25 mouse cellular contexts compared by ENCODE assay signal in the genomic region with DNA sequence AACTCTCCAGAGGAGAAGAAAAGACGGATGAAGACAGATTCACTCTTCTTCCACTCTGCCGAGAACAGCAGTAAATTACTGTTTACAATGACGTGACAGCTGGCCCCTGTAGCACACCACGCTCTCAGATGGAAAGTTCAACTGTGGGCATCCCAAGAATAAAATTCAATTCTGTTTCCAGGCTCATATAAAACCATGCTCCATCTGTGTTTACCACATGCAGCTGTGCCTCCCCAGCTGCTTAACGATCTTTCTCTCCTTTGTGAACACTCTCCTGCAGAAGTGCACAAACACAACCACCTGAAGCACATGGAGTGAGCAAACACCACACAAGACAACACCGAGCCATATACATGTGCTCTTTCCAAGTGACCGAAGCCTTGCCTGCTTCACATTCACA. TPM values are rescaled to one million over a fixed set of nuclear protein-coding genes. Genes with fewer than 3 reads are reported as not detected.
"Had no signal": no experiment of that assay in that cellular context is flagged by ENCODE, and none has a peak within 500 bp of the region (broad histone marks: within the 10 kb centered on the region; RNA-seq: fewer than 3 reads in every experiment).

No protein-coding gene starts in this region.

- H3K36me3 ChIP-seq: heart, embryonic 10.5 days; heart, embryonic 12.5 days; hindbrain, embryonic 12.5 days; intestine, embryonic 15.5 days; limb, embryonic 13.5 days; limb, embryonic 15.5 days; liver, embryonic 12.5 days had no signal

- H3K9me3 ChIP-seq: heart, embryonic 10.5 days; heart, embryonic 12.5 days; hindbrain, embryonic 12.5 days; intestine, embryonic 15.5 days; limb, embryonic 13.5 days; limb, embryonic 15.5 days; liver, embryonic 12.5 days had no signal

- ATAC-seq: hindbrain, embryonic 16.5 days; inflammation-experienced regulatory T-cells, adult 6 months; intestine, embryonic 15.5 days; intestine, postnatal 0 days; liver, embryonic 12.5 days had no signal

- DNase-seq: gastrocnemius, postnatal 10 days; gastrocnemius, postnatal 25 days; heart, adult 18-20 months; heart, postnatal 10 days; kidney, adult 18-20 months; kidney, adult 8-10 months; kidney, postnatal 10 days; kidney, postnatal 25 days; kidney, postnatal 4 days had no signal

- H3K9ac ChIP-seq: heart, embryonic 12.5 days; hindbrain, embryonic 12.5 days; hindbrain, embryonic 14.5 days; intestine, embryonic 15.5 days; limb, embryonic 13.5 days; limb, embryonic 15.5 days; liver, embryonic 12.5 days; liver, embryonic 14.5 days had no signal

- H3K4me2 ChIP-seq: heart, embryonic 12.5 days; hindbrain, embryonic 12.5 days; hindbrain, embryonic 14.5 days; intestine, embryonic 15.5 days; limb, embryonic 13.5 days; limb, embryonic 15.5 days; liver, embryonic 12.5 days had no signal

- H3K27ac ChIP-seq: heart, embryonic 10.5 days; hindbrain, embryonic 12.5 days; hindbrain, embryonic 14.5 days; intestine, embryonic 15.5 days; layer of hippocampus, adult 2 months; left cerebral cortex, adult 2 months; limb, embryonic 13.5 days; limb, embryonic 15.5 days; liver, embryonic 12.5 days; liver, embryonic 14.5 days had no signal

- H3K4me3 ChIP-seq: heart, embryonic 10.5 days; heart, embryonic 12.5 days; hindbrain, embryonic 12.5 days; intestine, embryonic 15.5 days; layer of hippocampus, adult 2 months; left cerebral cortex, adult 2 months; limb, embryonic 13.5 days; limb, embryonic 15.5 days; liver, embryonic 12.5 days had no signal

- H3K4me1 ChIP-seq: hindbrain, embryonic 12.5 days; intestine, embryonic 15.5 days; liver, embryonic 12.5 days had no signal

- H3K27me3 ChIP-seq: heart, embryonic 12.5 days; hindbrain, embryonic 12.5 days; intestine, embryonic 15.5 days; limb, embryonic 15.5 days; liver, embryonic 12.5 days had no signal

RNA-seq across cellular contexts. Expression of gene Mylk4, which starts 42.6 kb away (rescaled TPM):
- total RNA-seq: hematopoietic stem cell, adult 5-6 weeks had no signal
- polyA plus RNA-seq: heart, embryonic 10.5 days; inflammation-experienced regulatory T-cells, adult 6 months; intestine, postnatal 0 days; liver, adult 2 months had no signal
